Mouse (Mus musculus): ENCODE data around the gene Olfr1434.
"Not testable (repeated sequence)": the region's sequence is repeated elsewhere in the genome, so short reads cannot be mapped to it uniquely, and the experiment has no call there.

Gene Olfr1434

GRCm38 (mm10) chr19:12279554-12279953 is at the start of gene Olfr1434:
Olfr1434 (plus strand) TSS chr19:12279854.
- no peak for DNase-seq

- DNase-seq = not testable (repeated sequence)
These were observed 47.2 kb upstream of the Olfr1434 start, which contains the start of gene Olfr1432 for GRCm38 (mm10) chr19:12232496-12232895. Olfr1432 (minus strand) TSS chr19:12232596.

DNA sequence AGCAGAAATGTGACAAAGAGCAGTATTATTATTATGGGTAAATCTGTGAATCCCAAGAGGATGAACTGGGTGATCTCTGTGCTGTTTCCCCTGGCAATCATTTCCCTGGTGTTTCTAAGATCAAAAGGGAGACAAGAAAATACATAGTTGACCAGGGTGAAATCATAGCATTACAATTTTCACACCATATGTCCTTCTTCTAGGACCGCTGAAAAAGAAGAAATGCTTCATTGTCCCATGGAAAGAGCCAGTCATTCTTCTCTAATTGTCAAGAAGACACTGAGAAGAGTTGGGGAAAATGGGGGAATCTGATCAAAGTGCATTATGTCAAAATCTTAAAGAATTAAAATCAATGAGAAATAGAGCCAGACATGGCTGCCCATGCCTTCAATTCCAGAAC is 38.1 kb upstream of the Olfr1434 start, which contains the start of gene Olfr262:
TSS of gene Olfr262 (minus strand) at position 101 of the 400 bp plus-strand sequence.
- DNase-seq = no peak

DNA sequence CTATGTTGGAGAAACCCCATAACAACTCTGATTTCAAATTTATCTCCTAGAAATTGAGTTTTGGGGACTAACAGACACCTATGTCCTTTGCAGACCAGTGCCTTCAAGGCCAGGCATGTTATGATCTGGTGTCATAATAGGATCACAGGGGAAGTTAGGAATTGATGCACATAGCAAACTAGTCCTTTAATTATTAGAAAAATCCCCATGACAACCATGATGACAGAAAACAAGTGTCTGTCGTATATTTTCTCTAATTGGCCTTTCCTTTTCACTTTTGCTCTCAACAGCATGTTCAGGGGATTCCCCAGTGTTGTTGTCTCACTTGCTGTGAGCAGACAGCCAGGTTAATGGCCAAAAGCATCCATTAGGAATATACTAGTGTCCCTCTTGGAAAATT is 18.9 kb upstream of the Olfr1434 start, which contains the start of gene Olfr235:
TSS of gene Olfr235 (plus strand) at position 301 of the 400 bp plus-strand sequence.
- DNase-seq = no peak

DNA sequence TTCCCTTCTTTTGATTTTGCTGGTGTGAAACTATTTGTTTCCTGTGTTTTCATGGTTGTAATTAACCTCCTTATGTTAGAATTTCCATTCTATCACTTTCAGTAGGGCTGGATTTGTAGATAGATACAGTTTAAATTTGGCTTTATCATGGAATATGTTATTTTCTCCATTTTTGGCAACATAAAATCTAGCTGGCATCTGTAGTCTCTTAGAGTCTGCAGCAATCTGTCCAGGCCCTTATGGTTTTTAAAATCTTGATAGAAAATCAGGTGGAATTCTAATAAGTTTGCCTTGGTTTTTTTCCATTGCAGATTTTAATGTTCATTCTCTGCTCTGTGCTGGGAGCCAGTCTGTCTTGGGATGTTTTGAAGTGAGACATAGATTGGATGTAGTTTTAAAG is 13.3 kb downstream of the Olfr1434 start:
- no peak for DNase-seq

- DNase-seq = not testable (repeated sequence)
These were observed 19.4 kb downstream of the Olfr1434 start, which contains the start of gene Olfr1436 for GRCm38 (mm10) chr19:12299030-12299429. Olfr1436 (minus strand) TSS chr19:12299130.

GRCm38 (mm10) chr19:12325001-12325400 is 45.3 kb downstream of the Olfr1434 start, which contains the start of gene Olfr1437:
Olfr1437 (minus strand) TSS chr19:12325101.
- DNase-seq = no peak
